Mouse (Mus musculus): Measurements from ENCODE around the gene Nap1l1. TPM values are rescaled to one million over a fixed set of nuclear protein-coding genes. Genes with fewer than 3 reads are reported as not detected.
"Not testable (repeated sequence)": the region's sequence is repeated elsewhere in the genome, so short reads cannot be mapped to it uniquely, and the experiment has no call there.

Nap1l1 gene
- polyA plus RNA-seq, 1 experiment from 2014 or later = 234 TPM

DNA sequence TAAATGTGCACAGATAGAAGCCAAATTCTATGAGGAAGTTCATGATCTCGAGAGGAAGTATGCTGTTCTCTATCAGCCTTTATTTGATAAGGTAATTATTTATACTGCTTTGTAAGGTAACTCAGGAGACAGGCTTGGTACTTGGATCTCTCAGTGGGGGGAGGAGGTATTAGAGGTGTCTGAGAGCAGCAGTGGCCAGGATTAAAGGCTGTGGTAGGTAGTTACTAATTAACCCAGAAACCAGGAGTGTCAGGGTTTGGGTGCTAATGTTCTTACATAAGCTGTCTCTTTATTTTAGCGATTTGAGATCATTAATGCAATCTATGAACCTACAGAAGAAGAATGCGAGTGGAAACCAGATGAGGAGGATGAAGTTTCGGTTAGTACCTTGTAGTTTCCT, 17.1 kb downstream of the Nap1l1 start:
- ATAC-seq (ENCODE audit: low read depth); H3K4me2 ChIP-seq (ENCODE audit: low read depth, low read length): not testable (repeated sequence)

DNA sequence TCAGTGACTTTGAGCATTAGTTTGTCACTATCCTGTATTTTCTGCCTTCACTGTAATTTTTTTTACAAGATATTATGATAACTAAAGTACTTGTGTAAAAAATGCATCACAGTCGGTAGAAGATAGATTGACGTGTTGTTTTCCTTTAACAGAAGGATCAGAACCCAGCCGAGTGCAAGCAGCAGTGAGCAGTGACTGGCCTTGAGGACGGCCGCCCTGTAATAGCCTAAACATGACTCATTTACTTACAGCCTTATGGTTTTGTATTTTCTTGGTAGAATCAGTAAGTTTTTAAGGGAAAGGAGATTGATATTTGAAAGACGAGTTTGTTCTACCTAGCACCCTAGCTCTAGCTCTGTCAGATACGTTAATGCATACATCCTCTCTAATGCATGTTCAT, 22.9 kb downstream of the Nap1l1 start:
- Histone ChIP-seq H3K4me1 (ENCODE audit: control insufficient read depth, insufficient read depth, low read length) (no peaks in the 10 kb centered on the region), H3K9me3 (ENCODE audit: control insufficient read depth, low read length) (no peaks in the 10 kb centered on the region), H3K4me3 (ENCODE audit: low read depth, low read length) (no peak overlapping the region), H3K4me2 (ENCODE audit: low read depth, low read length) (no peak overlapping the region), H3K36me3 (ENCODE audit: control insufficient read depth, insufficient read depth, low read length) (peaks cover 66% of the 10 kb centered on the region), H3K27me3 (replicated peaks; ENCODE audit: control insufficient read depth, insufficient read depth, low read length) (no peaks in the 10 kb centered on the region), H3K9ac (ENCODE audit: low read depth, low read length) (no peak overlapping the region), H3K27ac (replicated peaks; ENCODE audit: low read depth, low read length) (no peak overlapping the region)
- DNase-seq (ENCODE audit: low spot score) (no peak), ATAC-seq (ENCODE audit: low read depth) (no peak)
- 87% methylated on average over 7 of the region's 7 CpGs for WGBS

More for the DNA sequence above, 17.1 kb downstream of the Nap1l1 start:
- not testable (repeated sequence) for H3K4me3 ChIP-seq (ENCODE audit: low read depth, low read length); H3K9me3 ChIP-seq (ENCODE audit: control insufficient read depth, low read length); DNase-seq (ENCODE audit: low spot score); H3K27ac ChIP-seq (replicated peaks; ENCODE audit: low read depth, low read length); H3K27me3 ChIP-seq (replicated peaks; ENCODE audit: control insufficient read depth, insufficient read depth, low read length); H3K9ac ChIP-seq (ENCODE audit: low read depth, low read length); H3K4me1 ChIP-seq (ENCODE audit: control insufficient read depth, insufficient read depth, low read length)
- H3K36me3 ChIP-seq (ENCODE audit: control insufficient read depth, insufficient read depth, low read length) = peaks cover 88% of the 10 kb centered on the region
- 91% methylated on average over 4 of the region's 4 CpGs for WGBS

DNA sequence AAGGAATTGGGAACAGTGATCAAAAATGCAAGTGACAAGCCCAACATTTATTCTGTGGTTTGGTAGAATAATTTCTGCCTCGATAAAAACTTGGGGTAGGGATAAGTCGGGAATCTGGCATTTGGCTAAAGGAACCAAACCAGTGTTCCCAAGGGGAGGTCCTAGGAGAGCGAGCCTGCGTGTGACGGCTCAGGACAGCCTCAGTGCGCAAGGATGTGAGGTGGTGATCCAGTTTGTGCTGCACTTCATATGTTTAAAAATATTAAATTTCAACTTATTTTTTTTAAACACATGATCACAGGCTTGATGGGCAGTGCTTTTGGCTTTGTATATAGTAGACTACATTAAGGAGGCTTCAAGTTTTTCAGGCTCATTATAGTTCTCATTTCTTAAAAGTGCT, 26.9 kb downstream of the Nap1l1 start:
- no peak overlapping the region for H3K9ac ChIP-seq (ENCODE audit: low read depth, low read length)
- no peaks in the 10 kb centered on the region for H3K27me3 ChIP-seq (replicated peaks; ENCODE audit: control insufficient read depth, insufficient read depth, low read length)
- H3K4me1 ChIP-seq (ENCODE audit: control insufficient read depth, insufficient read depth, low read length) = 0 out of 2 replicates have a peak, but pooled peaks cover 5% of the 10 kb centered on the region
- ATAC-seq (ENCODE audit: low read depth) (peak; percentile 46; the same call in 1 of the 2 replicates), DNase-seq (ENCODE audit: low spot score) (no peak)
- 62% methylated on average over 6 of the region's 6 CpGs for WGBS
- H3K4me2 ChIP-seq (ENCODE audit: low read depth, low read length) = no peak overlapping the region
- no peak overlapping the region for H3K27ac ChIP-seq (replicated peaks; ENCODE audit: low read depth, low read length)
- no peaks in the 10 kb centered on the region for H3K9me3 ChIP-seq (ENCODE audit: control insufficient read depth, low read length)
- H3K4me3 ChIP-seq (ENCODE audit: low read depth, low read length) = no peak overlapping the region
- H3K36me3 ChIP-seq (ENCODE audit: control insufficient read depth, insufficient read depth, low read length) = peaks cover 32% of the 10 kb centered on the region

- 0 out of 2 replicates have a peak, but pooled peaks cover 10% of the 10 kb centered on the region for H3K4me1 ChIP-seq (ENCODE audit: control insufficient read depth, insufficient read depth, low read length)
- no peak overlapping the region for H3K9ac ChIP-seq (ENCODE audit: low read depth, low read length)
- peaks cover 6% of the 10 kb centered on the region; the same call in 1 of the 2 replicates for H3K36me3 ChIP-seq (ENCODE audit: control insufficient read depth, insufficient read depth, low read length)
- peak; percentile 77 for DNase-seq (ENCODE audit: low spot score)
- H3K4me2 ChIP-seq (ENCODE audit: low read depth, low read length) = no peak overlapping the region
- no peak for ATAC-seq (ENCODE audit: low read depth)
- no peaks in the 10 kb centered on the region for H3K27me3 ChIP-seq (replicated peaks; ENCODE audit: control insufficient read depth, insufficient read depth, low read length)
- H3K27ac ChIP-seq (replicated peaks; ENCODE audit: low read depth, low read length) = no peak overlapping the region
- H3K4me3 ChIP-seq (ENCODE audit: low read depth, low read length) = no peak overlapping the region
- H3K9me3 ChIP-seq (ENCODE audit: control insufficient read depth, low read length) = no peaks in the 10 kb centered on the region
- 0% methylated on average over 3 of the region's 3 CpGs for WGBS
These were observed 30.0 kb downstream of the Nap1l1 start for GRCm38 (mm10) chr10:111503071-111503470.

DNA sequence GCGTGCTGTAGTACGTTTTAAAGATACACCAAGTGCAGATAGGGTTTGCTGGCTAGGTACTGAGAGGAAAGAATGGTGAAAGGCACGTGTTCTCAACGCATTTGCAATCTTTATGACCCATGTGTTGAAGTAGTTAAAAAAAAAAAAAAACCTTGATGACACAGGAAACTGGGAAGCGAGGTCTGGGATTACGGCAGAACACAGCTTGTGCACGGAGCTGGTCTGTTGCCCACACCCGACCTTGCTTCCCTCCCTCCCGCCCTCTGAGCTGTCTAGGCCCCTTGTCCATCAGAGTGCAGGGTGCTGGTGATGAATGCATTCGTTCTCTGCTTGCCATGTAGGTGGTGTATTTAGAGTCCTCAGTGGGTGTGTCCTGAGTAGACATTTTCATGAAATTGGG, 30.7 kb downstream of the Nap1l1 start:
- 32% methylated on average over 9 of the region's 10 CpGs for WGBS
- H3K4me2 ChIP-seq (ENCODE audit: low read depth, low read length) = peak overlapping the region; percentile 18; the same call in 1 of the 2 replicates
- no peaks in the 10 kb centered on the region for H3K27me3 ChIP-seq (replicated peaks; ENCODE audit: control insufficient read depth, insufficient read depth, low read length)
- H3K4me3 ChIP-seq (ENCODE audit: low read depth, low read length) = no peak overlapping the region
- DNase-seq (ENCODE audit: low spot score) = no peak
- peaks cover 13% of the 10 kb centered on the region; the same call in 1 of the 2 replicates for H3K4me1 ChIP-seq (ENCODE audit: control insufficient read depth, insufficient read depth, low read length)
- no peak overlapping the region for H3K9ac ChIP-seq (ENCODE audit: low read depth, low read length)
- H3K9me3 ChIP-seq (ENCODE audit: control insufficient read depth, low read length) = no peaks in the 10 kb centered on the region
- H3K27ac ChIP-seq (replicated peaks; ENCODE audit: low read depth, low read length) = no peak overlapping the region
- no peak for ATAC-seq (ENCODE audit: low read depth)
- H3K36me3 ChIP-seq (ENCODE audit: control insufficient read depth, insufficient read depth, low read length) = no peaks in the 10 kb centered on the region

GRCm38 (mm10) chr10:111504606-111505005, 31.6 kb downstream of the Nap1l1 start:
- H3K4me2 ChIP-seq (ENCODE audit: low read depth, low read length) = no peak overlapping the region
- ATAC-seq (ENCODE audit: low read depth) (no peak), DNase-seq (ENCODE audit: low spot score) (no peak)
- H3K9me3 ChIP-seq (ENCODE audit: control insufficient read depth, low read length) = no peaks in the 10 kb centered on the region
- H3K27me3 ChIP-seq (replicated peaks; ENCODE audit: control insufficient read depth, insufficient read depth, low read length) = no peaks in the 10 kb centered on the region
- WGBS = 48% methylated on average over 1 of the region's 1 CpGs
- peaks cover 21% of the 10 kb centered on the region; the same call in 1 of the 2 replicates for H3K4me1 ChIP-seq (ENCODE audit: control insufficient read depth, insufficient read depth, low read length)
- no peak overlapping the region for H3K27ac ChIP-seq (replicated peaks; ENCODE audit: low read depth, low read length)
- no peak overlapping the region for H3K4me3 ChIP-seq (ENCODE audit: low read depth, low read length)
- H3K9ac ChIP-seq (ENCODE audit: low read depth, low read length) = no peak overlapping the region
- H3K36me3 ChIP-seq (ENCODE audit: control insufficient read depth, insufficient read depth, low read length) = no peaks in the 10 kb centered on the region

DNA sequence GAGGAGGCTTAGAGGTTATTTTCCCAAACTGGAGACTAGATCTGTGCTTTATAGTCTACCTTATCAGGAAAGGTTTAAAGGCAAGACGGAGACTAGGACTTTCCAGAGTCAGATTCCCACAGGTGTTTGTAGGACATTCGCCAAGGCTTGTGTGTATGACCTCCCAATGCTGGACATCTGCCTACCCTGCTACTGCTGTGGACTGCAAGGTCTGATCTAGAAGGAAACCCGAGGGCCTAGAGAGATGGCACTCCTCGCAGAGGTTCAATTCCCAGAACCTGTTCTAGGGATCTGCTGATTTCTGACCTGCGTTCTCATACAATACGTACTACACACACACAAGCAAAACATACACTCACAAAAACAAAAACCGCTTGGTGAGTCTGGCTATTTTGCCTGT, 32.4 kb downstream of the Nap1l1 start:
- Histone ChIP-seq H3K4me3 (ENCODE audit: low read depth, low read length) (peak overlapping the region; percentile 83), H3K9me3 (ENCODE audit: control insufficient read depth, low read length) (no peaks in the 10 kb centered on the region), H3K27ac (replicated peaks; ENCODE audit: low read depth, low read length) (no peak overlapping the region), H3K9ac (ENCODE audit: low read depth, low read length) (no peak overlapping the region), H3K4me1 (ENCODE audit: control insufficient read depth, insufficient read depth, low read length) (peaks cover 23% of the 10 kb centered on the region; the same call in 1 of the 2 replicates), H3K36me3 (ENCODE audit: control insufficient read depth, insufficient read depth, low read length) (no peaks in the 10 kb centered on the region), H3K4me2 (ENCODE audit: low read depth, low read length) (peak overlapping the region; percentile 96), H3K27me3 (replicated peaks; ENCODE audit: control insufficient read depth, insufficient read depth, low read length) (no peaks in the 10 kb centered on the region)
- WGBS = 51% methylated on average over 7 of the region's 7 CpGs
- no peak for DNase-seq (ENCODE audit: low spot score)
- ATAC-seq (ENCODE audit: low read depth) = no peak

- H3K27ac ChIP-seq (replicated peaks; ENCODE audit: low read depth, low read length) = peak within 1 kb of the TSS; percentile 91
- H3K36me3 ChIP-seq (ENCODE audit: control insufficient read depth, insufficient read depth, low read length) = no peaks in the 10 kb centered on the region
- ATAC-seq (ENCODE audit: low read depth) = peak; percentile 92
- H3K9ac ChIP-seq (ENCODE audit: low read depth, low read length) = peak within 1 kb of the TSS; percentile 90
- H3K27me3 ChIP-seq (replicated peaks; ENCODE audit: control insufficient read depth, insufficient read depth, low read length) = no peaks in the 10 kb centered on the region
- peak within 1 kb of the TSS; percentile 83 for H3K4me3 ChIP-seq (ENCODE audit: low read depth, low read length)
- no peaks in the 10 kb centered on the region for H3K9me3 ChIP-seq (ENCODE audit: control insufficient read depth, low read length)
- peak within 1 kb of the TSS; percentile 96 for H3K4me2 ChIP-seq (ENCODE audit: low read depth, low read length)
- WGBS = 0% methylated on average over 25 of the region's 94 CpGs
- DNase-seq (ENCODE audit: low spot score) = peak; percentile 97
- peaks cover 23% of the 10 kb centered on the region; the same call in 1 of the 2 replicates for H3K4me1 ChIP-seq (ENCODE audit: control insufficient read depth, insufficient read depth, low read length)
These were observed 33.3 kb downstream of the Nap1l1 start, which contains the start of gene Phlda1 for GRCm38 (mm10) chr10:111506101-111506925. Gene Phlda1, plus strand, starts transcription at chr10:111506286.
